Mouse (Mus musculus): ENCODE measurements around the gene Cfap97d2.

Gene Cfap97d2

DNA sequence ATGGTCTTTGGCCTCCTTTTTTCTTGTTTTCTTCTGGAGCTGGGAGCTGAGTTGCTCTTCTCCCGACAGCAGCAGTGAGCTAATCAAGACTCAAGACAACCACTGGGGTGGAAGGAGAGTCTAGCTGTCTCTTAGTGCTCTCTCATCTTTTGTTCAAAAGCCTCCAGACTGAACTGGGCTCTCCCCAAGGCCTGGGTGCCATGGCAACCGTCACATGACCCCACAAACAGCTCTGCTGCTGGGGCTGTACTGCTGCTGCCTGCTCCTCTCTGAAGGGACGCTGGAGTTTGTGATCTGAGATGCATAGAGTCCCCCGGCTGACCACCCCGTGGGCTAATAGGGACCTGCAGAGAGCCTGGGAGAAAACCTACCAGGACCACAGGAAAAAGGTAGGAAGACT lies at the start of gene Cfap97d2:
Gene Cfap97d2 (plus strand): TSS at position 222 of the 400 bp plus-strand sequence.
- DNase-seq (ENCODE audit: low spot score) = peak; percentile 94

DNA sequence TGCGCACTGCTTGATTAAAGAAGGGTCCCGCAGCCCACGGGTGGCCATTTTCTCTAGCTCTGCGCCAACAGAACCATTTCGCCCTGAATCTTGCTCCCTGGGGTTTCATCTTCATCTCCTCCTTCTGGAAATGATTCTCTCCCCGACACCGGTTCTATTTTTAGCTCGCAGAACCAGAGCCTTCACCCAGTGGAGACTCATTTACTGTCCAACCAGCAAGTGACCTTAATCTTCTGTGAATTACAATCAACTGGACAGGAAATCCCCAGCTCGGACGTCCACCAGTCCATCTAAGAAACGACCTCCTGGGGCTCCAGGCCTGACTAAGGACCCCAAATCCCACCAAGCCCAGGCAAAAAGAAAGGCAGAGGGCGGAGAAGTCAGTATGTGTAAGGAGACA lies 48.2 kb upstream of the Cfap97d2 start:
- no peak for DNase-seq (ENCODE audit: low spot score)

DNA sequence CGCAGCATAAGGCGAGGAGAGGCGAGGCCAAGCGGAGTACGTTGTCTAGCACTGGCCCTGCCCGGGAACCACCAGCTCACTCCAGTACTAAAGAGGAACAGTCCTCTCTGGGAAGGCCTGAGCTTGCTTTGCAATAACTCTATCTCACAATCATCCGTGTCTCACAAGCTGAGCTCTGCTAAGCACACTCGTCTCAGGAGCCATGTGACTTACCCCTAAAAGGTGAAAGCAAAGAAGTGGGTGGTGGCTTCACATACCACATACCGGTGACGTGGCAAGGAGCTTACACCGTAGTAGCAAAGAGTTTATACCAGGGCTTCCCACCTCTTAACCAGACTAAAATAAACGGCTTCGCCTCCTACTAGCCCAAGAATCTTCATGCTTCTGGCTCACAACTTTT lies 45.4 kb upstream of the Cfap97d2 start:
- no peak for DNase-seq (ENCODE audit: low spot score)

DNA sequence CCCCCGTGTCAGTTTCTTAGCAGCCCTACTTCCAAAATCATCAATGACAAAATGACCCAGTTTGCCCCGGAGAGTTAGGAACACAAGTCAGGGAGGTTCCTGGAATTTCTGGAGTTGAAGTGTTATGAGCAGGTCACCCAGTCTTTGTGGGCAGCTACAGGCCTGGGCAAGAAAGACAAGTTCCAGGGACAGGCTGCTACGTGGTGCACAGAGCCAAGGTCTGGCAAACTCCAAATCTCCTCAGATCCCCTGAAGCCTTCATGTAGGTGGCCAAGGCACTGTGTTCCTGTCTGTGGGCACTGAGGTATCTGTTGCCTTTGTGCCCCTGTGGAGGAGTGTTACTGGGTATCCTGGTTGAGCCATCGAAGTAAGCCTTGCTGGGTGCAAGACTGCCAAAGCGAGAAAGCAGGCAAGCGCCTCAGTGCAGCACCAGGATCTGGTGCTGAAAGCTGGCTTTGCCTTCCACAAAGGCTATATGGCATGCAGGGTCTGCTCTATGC lies 40.9 kb upstream of the Cfap97d2 start:
- no peak for DNase-seq (ENCODE audit: low spot score)

DNA sequence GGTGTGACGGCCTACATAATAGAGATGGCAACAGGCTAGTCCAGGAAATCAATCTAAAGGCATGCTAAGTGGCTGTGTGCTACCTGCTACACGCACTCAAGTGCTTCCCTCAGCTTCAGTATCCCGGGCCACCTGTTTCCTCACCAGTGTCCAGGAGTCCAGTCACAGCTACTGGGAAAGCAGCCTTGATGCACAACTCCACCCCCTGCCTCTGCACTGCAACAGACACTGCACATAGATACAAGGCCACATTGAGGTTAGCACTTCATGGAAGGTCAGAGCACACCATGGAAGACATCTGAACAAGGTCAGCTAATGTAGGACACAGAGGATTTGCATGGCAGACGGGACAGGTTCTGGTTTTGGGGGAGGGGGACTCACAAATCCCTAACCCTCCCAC lies 40.2 kb upstream of the Cfap97d2 start:
- no peak for DNase-seq (ENCODE audit: low spot score)

DNA sequence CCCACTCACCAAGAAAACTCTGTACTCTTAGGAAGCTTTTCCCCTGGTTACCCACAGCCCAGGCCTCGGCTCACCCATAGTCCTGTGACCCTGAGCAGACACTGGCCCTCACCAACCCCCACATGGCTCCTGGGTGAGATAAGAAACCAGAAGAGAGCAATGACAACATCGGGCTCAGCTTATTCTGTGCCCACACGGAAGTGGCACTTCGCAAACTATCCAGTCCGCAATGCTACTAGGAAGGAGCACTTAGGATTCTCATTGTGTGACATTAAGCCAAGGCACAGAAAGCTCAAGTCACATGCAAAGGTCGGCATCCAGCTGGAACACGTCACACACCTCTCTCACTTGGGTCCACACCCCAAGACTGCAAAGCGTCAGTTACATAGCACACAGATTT lies 39.7 kb upstream of the Cfap97d2 start:
- no peak for DNase-seq (ENCODE audit: low spot score)

DNA sequence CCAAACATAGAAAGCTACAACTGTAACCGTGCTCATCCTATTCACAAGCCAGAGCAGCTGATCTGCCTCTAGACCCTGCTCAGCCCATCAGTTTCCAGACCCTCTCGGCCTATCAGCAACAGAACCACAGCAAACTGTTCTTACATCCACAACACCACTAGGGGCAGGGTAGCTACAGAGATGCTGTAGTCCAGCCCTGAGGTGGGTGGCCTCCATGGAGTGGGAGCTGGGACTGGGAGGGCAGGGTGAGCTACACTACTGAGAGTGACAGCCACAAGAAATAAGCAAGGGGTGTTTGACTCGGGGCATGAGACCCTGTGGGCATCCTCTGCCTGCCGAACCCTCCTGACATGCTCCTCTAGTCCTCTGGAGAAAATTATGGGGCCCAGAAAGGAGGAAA lies 37.8 kb upstream of the Cfap97d2 start:
- DNase-seq (ENCODE audit: low spot score) = peak; percentile 70

DNA sequence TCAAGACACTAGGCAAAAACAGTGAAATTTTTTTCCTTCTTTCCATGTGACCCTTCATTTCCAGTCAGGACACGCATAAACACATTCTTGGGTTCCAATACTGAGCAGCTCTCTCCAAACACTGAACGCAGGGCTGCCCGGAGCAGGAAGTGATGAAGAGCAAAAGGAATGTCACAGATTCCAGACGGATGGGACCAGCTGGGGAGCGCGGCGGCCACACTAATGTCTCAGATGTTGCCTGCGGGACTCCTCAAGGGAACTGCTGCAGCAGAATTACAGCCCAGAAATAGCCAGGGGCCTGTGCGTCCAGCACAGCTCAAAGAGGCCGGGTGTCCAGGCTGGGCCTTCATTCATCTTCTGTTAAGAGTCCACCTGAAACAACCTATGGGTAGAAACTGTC lies 37.3 kb upstream of the Cfap97d2 start:
- peak; percentile 73 for DNase-seq (ENCODE audit: low spot score)

DNA sequence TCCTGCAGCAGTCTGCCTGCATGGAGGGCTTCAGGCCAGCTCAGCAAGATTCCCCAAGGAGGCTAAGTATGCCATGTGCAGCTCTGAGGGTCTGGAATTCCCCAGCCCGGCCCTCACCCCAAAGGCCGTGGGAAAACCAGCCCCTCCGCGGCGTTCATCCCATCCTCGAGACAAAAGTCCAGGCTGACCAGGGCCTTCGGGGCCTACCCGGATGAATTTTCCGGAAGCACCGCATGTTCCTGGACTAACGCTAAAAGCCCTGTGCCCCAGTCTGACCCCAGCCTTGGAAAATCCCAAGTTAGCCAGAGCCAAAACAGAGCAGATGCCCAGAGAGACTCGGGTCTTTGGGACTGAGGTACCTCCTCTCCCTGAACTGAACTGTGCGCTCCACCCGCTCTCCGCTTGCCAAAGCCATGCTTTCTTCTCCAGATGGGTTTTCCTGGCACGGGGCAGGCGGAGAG lies 35.6 kb upstream of the Cfap97d2 start:
- DNase-seq (ENCODE audit: low spot score) = no peak

DNA sequence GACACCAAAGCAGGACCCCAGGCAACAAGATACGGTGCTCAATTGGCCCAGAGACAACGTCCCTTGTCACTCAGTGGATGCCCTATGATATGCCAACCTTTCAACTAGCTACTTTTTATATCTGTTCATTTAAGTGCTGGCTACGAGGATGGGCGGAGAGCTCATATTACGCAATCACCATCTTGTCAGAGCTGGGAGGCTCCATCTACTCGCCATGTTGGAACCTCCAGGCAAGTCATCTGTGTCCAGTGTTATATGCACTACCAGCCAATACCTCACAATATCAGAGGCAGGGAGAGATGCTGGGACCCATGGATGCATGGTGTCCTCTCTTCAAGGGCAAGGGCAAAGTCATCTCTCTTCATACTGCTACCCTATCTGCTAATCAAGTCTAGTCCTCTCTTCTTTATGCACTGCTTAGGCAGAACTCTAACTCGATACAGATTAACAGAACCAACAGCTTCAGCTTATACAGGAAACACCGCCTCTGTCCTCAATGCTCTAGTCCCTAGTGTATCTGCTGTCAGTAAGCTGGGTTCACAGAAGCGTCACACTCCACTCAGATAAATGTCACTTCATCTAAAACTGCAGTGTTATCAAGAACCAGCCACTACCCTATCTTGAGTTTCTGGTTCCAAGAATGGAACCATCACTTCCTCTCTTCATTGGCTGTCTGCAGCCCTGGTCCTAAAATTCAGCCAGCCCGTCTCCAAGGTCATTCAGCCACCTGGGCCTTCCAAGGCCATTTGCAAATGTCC lies 34.3 kb upstream of the Cfap97d2 start:
- DNase-seq (ENCODE audit: low spot score) = no peak

DNA sequence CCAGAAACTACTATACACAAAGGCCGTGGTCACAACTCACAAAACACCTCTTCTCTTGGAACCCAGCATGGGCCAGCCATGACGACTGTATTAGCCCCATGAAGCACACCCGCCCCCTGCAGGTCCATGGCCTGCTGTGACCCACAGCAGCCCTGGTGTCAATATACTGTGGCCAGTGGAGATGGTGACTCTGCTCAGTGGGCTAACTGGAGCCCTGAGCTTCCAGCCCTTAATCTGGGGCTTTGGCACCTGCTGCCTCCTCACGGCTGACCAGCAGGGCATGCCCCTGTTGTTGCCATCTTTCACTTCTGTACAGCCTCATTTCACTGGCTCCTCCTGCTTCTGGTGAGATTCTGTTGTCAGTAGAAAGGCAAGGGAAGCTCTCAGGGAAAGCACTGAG lies 32.5 kb upstream of the Cfap97d2 start:
- no peak for DNase-seq (ENCODE audit: low spot score)

DNA sequence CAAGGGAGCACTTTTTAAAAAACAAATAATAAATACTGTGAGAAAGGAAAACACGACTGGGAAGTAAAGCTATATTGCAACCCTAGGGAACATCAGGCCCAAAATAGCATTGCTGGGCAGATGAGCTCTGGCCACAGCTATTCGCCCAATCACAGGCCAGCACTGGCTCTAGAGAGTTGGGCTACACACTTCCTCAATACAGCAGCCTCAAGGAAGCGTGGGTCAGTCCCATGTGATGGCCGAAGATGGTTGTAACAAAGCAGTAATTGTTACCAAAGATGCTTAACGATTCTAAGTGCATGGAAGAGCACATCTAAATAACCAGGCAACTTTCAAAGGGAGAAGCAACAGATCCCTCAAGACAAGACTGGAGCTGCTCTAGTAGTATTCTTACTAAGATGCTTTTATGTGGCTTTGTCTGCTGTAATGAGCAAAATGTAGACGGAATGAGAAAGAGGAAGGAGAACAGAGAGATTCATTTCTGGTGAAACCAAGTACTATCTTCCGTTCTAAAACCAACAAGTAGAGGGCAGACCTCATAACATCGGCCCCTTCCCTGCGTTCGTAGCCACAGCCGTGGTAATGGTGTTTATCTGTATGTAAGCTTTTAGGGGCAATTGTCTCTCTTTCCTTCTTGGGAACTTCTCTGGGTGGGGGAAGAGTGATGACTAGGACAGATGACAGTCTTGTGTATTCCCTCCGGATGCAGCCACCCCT lies 31.2 kb upstream of the Cfap97d2 start:
- DNase-seq (ENCODE audit: low spot score) = no peak

DNA sequence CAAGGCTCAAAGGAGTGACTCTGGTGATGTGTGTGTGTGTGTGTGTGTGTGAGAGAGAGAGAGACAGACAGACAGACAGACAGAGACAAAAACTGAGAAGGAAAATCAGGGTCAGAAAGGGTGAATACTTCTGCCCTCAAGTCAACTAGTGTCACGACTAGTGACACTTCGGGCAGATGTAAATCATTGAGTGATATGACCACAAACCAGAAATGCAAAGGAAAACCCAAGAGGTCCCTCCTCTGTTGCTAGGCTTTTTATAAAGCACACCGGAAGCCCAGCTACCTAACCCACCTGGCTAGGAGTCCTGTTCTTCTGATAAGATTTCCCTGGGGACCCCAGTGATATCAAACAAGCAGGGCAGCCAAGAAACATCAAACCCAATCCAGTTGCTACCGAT lies 30.6 kb upstream of the Cfap97d2 start:
- DNase-seq (ENCODE audit: low spot score) = no peak

DNA sequence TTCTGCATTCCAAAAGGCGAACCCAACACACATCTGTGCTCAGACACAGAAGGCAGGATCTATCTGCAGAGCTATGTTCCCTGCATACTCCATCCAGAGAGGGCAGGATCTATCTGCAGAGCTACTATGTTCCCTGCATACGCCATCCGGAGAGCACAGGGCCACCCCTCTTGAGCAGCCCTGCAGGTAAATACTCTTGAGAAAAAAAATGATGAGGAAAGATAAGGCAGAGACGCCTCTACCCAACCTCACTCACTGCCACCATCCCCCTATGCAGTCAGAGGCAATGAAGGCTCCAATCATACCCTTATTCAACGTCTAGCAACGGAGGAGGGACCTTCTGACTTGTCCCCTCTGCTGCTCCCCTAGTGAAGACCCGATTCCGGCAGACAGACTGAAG lies 30.2 kb upstream of the Cfap97d2 start:
- DNase-seq (ENCODE audit: low spot score) = no peak

DNA sequence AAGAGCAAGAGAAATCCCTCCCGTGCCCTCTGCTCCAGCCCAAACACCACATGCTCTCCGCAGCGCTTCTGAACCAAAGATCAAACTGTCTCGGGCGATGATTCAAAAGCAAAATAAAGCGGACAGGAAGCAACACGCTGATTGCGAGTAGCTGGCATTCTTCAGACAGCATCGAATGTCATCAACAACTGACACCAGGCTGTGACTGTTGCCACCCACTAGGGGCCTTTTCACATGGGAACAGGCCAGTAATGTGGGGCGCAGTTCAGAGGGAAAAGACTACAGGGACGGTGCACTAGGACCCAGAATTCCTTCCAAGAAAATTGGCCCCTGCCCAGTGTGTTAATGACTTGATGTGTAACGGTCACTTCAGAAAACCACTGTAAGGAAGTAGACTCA lies 29.4 kb upstream of the Cfap97d2 start:
- peak; percentile 69 for DNase-seq (ENCODE audit: low spot score)

DNA sequence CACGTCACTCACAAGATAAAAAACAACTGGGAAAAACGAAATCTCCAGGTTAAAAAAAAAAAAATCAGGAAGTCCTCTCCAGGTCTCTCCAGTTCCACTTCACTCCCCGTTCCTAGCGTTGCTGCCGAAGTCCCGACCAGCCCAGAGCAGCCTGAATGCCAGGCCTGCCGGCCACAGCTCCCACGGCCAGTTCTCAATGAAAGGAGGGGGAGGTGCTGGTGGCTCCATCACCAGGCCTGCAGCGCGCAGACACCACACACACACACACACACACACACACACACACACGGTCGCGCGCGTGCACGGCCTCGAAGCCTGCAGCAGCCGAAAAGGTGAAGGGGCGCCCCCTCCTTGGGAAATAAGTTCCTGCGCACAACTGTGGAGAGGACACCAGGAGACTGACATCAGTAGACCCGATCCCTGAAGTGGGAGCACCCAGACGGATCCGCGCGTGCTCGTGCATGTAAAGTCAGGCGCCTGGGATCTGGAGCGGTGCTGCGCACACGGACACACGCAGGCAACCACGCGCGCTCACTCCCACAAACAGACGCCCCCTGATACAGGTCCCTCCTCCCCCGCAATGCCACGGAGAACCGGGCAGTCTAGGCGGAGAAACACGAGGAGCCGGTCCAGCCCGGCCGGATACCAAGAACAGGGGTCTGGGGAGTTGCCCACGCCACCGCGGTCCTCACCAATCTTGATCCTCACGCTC lies 28.8 kb upstream of the Cfap97d2 start:
- peak; percentile 76 for DNase-seq (ENCODE audit: low spot score)

DNA sequence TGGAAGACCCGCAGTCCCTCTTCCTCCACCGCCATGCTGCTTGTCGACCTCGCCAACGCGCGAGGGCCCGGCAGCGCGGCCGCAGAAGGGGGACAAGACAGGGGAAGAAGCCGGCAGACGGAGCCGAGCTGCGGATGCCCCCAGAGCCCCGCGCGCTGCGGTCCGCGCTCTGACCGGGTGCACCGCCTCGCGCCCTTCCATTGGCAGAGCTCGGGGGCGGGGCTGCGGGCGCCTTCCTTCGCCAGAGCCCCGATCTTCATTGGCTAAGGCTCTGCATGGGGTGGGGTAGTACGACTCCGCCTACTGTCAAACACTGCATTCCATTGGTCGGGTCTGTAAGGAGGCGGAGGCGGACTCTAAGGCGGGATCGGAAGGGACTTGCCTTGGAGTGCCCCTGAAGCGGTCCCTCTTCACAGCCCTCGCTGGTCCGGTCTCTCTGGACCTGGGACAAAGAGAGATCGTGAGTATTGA lies 28.2 kb upstream of the Cfap97d2 start, which contains the start of gene Rasa3:
Gene Rasa3 (minus strand): TSS at position 191 of the 471 bp plus-strand sequence.
- peak; percentile 96 for DNase-seq (ENCODE audit: low spot score)

DNA sequence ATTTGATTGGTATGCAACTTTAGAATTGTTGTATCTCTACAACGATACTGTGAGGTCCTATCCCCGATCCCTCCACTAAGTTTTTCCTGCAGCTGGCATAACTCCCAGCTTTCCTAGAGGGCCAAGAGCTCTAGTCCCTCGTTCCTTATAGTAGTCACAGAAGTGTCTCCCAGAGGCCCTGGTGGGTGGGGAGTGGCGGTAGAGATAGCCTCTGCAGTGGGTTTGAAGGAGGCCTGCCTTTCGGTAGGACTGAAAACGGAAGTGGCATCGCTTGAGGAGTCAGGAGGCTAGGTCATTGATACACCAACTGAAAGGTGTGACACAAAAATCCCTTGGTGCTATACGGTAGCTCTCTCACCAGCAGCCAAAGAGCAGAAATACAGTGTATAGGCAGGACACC lies 27.5 kb upstream of the Cfap97d2 start:
- DNase-seq (ENCODE audit: low spot score) = no peak

DNA sequence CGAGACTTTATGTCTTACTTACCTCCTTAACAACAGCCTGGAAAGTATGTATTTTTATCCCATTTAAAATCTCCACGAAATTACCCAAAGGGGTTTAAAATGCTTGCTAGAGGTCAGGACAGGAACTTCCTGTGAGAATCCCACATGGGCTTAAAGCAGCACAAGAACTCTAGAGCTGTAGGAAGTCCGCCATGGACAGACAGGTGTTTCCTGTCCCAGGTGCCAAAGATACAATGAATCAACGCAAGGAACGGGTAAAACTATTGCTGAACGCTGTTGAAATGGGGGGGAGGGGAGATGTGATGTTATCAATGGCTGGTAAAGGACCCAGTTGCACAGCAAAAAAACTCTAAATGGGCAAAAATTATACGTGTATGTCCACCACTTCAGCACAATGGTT lies 21.6 kb upstream of the Cfap97d2 start:
- no peak for DNase-seq (ENCODE audit: low spot score)

DNA sequence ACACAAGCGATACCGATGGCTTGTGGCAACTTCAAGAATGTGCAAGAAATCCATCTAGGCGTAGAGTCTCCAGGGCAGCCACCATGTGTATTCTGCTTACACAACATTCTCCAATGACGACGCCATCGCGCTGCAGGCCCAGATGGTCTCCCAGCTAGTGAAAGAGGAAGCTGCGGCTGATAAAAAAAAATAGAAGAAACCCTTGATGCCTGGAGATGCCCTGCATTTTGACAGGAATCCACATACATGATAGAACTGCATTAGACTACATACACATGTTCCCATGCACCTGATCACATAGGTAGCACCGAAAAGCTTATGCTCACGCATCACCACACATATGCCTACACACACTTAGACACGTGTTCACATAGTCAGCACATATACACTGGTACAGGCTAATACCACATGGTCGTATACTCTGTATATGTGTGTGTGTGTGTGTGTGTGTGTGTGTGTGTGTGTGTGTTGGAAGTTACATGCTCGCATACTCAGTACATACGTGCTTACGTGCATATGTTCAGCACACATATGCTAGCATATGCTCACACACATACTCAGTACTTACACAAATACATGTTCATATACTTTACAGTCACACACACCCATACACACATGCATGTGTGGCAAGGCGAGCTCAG lies 19.9 kb upstream of the Cfap97d2 start:
- no peak for DNase-seq (ENCODE audit: low spot score)

DNA sequence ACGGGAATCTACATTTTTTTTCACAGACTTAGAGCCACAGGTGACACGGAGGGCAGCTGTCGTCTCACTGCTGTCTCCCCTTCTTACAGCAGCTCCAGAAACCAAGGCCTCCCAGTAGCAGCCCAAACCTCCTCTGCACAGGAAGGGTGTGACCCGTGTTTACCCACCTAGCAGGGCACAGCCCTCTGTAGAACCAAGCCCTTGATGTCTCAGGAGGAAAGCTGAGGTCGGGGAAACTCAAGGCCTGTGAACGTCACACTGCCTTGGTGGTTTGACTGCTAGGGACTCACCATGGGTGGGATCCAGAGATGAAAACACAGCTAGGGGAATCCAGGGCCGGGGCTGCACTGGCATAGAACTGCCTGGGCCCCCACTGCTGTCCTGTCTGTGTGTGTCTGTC lies 19.3 kb upstream of the Cfap97d2 start:
- DNase-seq (ENCODE audit: low spot score) = no peak

DNA sequence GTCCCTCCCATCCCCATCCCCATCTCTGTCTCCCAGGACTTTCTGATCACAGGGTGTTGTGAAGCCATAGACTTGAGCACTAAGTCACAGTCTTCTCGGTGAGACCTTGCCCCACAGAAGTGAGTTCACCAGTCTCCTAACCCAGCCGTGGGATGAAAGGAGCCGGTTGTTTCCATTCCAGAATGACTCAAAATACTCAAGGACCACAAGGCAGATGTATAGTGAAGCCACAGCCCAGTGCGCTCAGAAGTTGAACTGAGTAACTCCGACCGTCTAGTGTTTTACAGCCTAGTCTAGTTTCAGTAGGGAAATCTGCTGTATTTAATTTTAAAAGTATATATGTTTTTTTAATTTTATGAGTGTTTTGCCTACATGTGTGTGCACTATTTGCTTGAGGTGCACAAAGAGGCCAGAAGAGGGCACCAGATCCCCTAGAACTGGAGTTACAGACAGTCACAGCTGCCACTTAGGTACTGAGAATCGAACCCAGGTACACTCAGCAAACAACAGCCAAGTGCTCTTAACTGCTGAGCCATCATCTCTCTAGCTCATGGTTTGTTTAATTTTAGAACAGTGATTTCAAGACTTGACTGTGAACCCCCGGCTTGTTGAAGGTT lies 18.5 kb upstream of the Cfap97d2 start:
- no peak for DNase-seq (ENCODE audit: low spot score)
